Mouse (Mus musculus): Measurements from ENCODE around the gene Asap2. TPM values are rescaled to one million over a fixed set of nuclear protein-coding genes. Genes with fewer than 3 reads are reported as not detected.

The Asap2 gene
- total RNA-seq, 2 experiments from 2014 or later: 38.6 to 40.1 TPM

GRCm38 (mm10) chr12:21119446-21119845 is 129.2 kb downstream of the Asap2 start:
- TF ChIP-seq CTCF (conservative IDR thresholded peaks at IDR 0.05): no peak
- Histone ChIP-seq H3K4me3 (no peak overlapping the region), H3K27ac (no peak overlapping the region; the same call in 1 of the 2 replicates)
- DNase-seq (ENCODE audit: low spot score in 2 of 2): no peak

DNA sequence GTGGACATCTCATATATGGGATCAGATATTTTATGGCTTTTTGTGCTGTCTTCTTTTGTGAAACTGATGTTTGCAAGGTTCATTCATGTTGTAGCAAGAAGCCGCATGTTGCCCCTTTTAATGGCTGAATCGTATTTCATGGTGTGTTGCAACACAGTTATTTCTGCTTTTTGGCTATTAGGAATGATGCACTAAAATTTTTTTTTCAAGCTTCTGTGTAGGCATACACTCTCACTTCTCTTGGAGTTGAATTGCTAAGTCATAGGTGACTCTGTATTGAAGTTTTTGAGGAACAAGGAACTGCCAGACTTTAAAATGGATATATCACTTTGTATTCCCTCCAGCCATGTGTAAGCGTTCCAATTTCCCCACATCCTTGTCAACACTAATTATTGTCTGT is 132.6 kb downstream of the Asap2 start:
- DNase-seq (ENCODE audit: low spot score in 2 of 2): no peak
- no peak overlapping the region for H3K4me3 ChIP-seq
- no peak overlapping the region for H3K27ac ChIP-seq
- TF ChIP-seq CTCF (conservative IDR thresholded peaks at IDR 0.05): no peak

DNA sequence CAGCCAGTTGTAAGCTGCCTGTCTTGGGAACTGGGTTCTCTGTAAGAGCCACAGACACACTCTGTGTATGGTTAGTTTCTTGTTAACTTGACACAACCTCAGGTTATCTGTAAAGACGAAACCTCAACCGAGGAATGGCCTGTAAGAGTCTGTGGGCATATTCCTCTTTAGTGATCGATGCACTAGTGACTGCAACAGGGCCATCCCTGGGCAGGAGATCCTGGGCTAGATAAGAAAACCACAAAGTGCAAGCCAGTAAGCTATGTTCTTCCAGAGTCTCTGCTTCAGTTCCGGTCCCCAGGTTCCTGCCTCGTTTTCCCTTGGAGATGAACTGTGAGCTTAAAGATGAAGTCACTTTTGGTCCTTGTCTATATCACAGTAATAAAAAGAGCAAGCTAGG is 133.4 kb downstream of the Asap2 start:
- Histone ChIP-seq H3K27ac (no peak overlapping the region), H3K4me3 (no peak overlapping the region)
- DNase-seq (ENCODE audit: low spot score in 2 of 2): no peak
- no peak for TF ChIP-seq CTCF (conservative IDR thresholded peaks at IDR 0.05)

DNA sequence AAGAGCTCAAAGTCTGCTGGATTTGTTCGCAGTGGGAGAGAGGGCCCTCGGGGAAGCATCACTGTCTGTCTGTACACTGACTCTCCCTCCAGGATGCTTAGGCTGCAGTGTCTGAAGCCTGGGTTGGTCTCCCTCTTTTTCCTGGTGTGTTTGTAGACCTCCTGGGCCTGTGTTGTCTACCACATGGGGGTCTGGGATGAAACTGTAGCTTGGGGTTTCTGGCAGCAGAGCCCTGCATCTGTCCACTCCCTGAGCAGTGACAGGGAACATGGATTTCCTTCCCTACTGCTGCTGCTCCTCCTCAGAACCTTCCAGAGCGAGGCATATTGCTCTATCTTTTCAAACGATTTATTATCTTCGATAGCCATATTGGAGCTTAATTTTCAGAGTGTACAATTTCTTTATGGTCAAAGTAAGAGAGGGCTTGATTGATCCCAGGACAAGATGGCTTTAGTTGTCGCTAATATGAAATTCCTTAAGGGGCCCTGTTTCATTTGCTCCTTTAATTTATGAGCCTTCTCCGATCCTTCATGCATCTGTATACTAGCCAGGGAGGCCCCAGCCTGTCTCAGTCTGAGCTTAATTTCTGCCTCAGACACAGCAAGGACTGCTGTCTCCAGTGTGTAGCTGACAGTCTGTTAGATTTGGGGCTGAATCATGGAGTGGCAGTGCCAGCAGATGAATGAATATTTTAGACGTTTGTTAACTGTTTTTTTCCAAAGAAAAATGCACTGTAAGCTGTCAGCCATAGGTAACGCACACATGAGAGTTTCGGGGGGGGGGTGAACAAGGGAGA is 135.6 kb downstream of the Asap2 start:
- peak in 1 of 2 experiments; percentile 53 for DNase-seq (ENCODE audit: low spot score in 2 of 2)
- H3K4me3 ChIP-seq: no peak overlapping the region
- TF ChIP-seq CTCF (conservative IDR thresholded peaks at IDR 0.05): no peak
- peak overlapping the region; percentile 28; the same call in 1 of the 2 replicates for H3K27ac ChIP-seq

- peak overlapping the region; percentile 28; the same call in 1 of the 2 replicates for H3K27ac ChIP-seq
- TF ChIP-seq CTCF (conservative IDR thresholded peaks at IDR 0.05): no peak
Observed at GRCm38 (mm10) chr12:21126516-21126915, 136.3 kb downstream of the Asap2 start.

GRCm38 (mm10) chr12:21128930-21129869 is 138.9 kb downstream of the Asap2 start:
- no peak for DNase-seq (ENCODE audit: low spot score in 2 of 2)
- no peak for TF ChIP-seq CTCF (conservative IDR thresholded peaks at IDR 0.05)
- H3K27ac ChIP-seq: no peak overlapping the region

More at GRCm38 (mm10) chr12:21126516-21126915, 136.3 kb downstream of the Asap2 start:
- H3K4me3 ChIP-seq: no peak overlapping the region
- no peak for DNase-seq (ENCODE audit: low spot score in 2 of 2)

GRCm38 (mm10) chr12:21130274-21130823 is 140.1 kb downstream of the Asap2 start:
- TF ChIP-seq CTCF (conservative IDR thresholded peaks at IDR 0.05): no peak

More at GRCm38 (mm10) chr12:21128930-21129869, 138.9 kb downstream of the Asap2 start:
- no peak overlapping the region for H3K4me3 ChIP-seq

DNA sequence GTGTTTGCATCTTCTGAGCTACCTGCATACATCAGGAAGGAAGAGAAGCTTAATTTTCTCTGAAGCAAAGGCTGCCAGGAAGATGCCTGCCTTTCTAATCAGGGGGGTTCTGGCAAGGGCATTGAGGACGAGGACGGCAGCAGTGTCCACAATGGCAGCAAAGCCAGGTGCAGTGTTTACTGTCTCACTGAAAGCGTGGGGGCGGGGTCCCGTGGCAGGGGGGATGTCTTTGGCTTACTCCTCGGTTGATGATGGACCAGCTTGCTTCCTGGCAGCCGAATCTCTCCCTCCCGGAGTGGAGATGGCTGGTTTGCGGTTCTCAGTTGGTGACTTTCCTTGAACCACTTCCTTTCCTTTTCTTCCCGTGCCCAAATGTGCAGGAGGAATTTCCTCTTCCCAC is 142.3 kb downstream of the Asap2 start:
- no peak for TF ChIP-seq CTCF (conservative IDR thresholded peaks at IDR 0.05)
- Histone ChIP-seq H3K27ac (peak overlapping the region; percentile 46; the same call in 1 of the 2 replicates), H3K4me3 (no peak overlapping the region)
- DNase-seq (ENCODE audit: low spot score in 2 of 2): no peak

More at GRCm38 (mm10) chr12:21130274-21130823, 140.1 kb downstream of the Asap2 start:
- Histone ChIP-seq H3K27ac (no peak overlapping the region), H3K4me3 (no peak overlapping the region)
- DNase-seq (ENCODE audit: low spot score in 2 of 2): peak in 1 of 2 experiments; percentile 48

- TF ChIP-seq CTCF (conservative IDR thresholded peaks at IDR 0.05): no peak
- Histone ChIP-seq H3K27ac (peak overlapping the region; percentile 46; the same call in 1 of the 2 replicates), H3K4me3 (no peak overlapping the region)
- no peak for DNase-seq (ENCODE audit: low spot score in 2 of 2)
Observed at GRCm38 (mm10) chr12:21133031-21133430, 142.8 kb downstream of the Asap2 start.

DNA sequence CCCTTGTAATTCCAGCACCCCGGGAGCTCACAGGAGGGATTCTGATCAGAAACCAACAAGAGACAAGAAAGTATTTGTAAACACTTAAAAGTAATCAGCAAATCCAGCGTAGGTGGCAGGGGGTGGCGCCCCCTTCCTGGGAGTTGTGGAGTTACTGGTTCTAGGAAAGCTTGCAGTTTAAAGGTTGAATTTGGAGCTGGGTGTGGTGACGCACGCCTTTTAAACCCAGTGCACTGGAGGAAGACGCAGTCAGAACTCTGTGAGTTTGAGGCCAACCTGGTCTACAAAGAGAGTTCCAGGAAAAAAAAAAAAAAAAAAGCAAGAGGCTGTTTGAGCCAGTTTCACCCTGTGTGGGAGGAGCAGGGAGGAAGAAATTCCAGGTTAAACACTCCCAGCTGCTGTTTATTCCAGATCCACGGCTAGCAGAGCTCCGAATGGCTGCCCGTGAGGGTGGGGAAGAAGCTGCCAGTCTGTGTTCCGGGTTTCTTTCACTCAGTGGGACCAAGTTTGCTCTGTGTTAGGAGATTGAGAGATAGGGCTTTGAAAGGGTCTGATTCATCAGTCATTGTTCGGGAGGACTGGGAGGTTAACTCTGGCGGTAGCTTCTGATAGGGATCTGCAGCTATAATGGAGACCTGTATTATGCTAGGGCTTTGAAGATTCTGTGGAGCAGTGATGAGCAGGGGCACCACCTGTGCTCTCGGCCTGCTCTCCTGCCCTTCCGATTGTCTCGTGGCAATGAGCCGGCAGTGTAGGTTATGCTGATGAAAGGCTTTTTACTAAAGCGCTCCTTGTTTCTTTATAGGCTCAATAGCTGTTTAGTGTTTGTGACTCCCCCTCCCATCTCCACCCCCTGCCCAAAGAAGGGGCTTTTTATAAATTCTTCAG is 144.0 kb downstream of the Asap2 start:
- peak overlapping the region; percentile 55; the same call in 1 of the 2 replicates for H3K27ac ChIP-seq
- no peak overlapping the region for H3K4me3 ChIP-seq
- no peak for DNase-seq (ENCODE audit: low spot score in 2 of 2)
- peak; percentile 75 for TF ChIP-seq CTCF (conservative IDR thresholded peaks at IDR 0.05)

DNA sequence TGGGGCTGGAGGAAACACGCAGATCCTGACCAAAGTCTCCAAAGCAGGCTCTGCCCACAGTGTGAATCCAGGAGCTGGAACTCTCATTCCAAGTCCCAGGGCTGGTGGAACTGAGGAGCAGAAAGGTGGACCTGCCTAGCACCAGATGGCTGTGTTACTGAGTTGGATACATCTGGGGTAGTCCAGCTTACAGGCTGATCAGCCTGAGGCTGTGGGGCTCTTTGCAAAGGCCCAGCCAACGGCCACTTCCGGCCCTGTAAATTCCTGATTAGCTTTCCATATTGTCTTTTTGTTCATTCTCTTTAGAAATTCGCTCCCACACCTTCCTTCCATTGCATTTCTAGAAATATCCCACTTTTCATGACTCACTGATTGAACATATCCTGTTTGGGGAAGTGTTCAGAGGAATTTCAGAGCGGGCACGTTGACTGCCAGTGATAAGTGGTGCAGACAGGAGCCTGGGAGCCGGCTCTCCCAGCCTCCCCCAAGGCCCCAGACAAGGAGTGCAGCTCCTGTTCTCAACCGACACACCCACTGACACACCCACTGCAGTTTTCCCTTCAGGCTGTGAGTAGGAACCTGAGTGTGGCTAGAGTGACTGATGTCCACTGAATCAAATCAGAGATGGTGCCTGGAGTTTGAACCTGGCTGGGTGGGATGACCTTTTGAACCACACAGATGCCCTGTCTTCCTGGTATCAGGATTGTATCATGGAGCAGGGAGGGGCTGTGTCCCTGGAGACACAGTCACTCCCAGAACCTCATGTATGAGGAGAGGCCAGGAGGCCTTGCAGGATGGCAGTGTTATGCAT is 145.6 kb downstream of the Asap2 start:
- no peak for DNase-seq (ENCODE audit: low spot score in 2 of 2)

More for the DNA sequence above, 145.6 kb downstream of the Asap2 start:
- Histone ChIP-seq H3K27ac (peak overlapping the region; percentile 89), H3K4me3 (no peak overlapping the region)
- no peak for TF ChIP-seq CTCF (conservative IDR thresholded peaks at IDR 0.05)

All from layer of hippocampus, adult 2 months (tissue).